Mouse (Mus musculus) gastrocnemius, postnatal 4 days (tissue): ENCODE measurements around the gene Ccdc13. TPM values are rescaled to one million over a fixed set of nuclear protein-coding genes. Genes with fewer than 3 reads are reported as not detected.
A peak's percentile ranks its signal among the peaks of the same experiment; 100 is the strongest.

Experiments
- DNase-seq, 2 experiments: peaks; one replicate each; pipeline ENCODE4 v3.0.0; 2021 to 2022; ENCODE audit warnings: low spot score in 2 of 2, mixed read lengths in 2 of 2
- total RNA-seq, 2 experiments: library from RNA; stranded (reverse); gene quantifications; 2 replicates each; pipeline ENCODE4 v1.2.3; 2021

Gene Ccdc13
- total RNA-seq, 2 experiments from 2014 or later, result 0.88 TPM; not detected in 1

GRCm38 (mm10) chr9:121761091-121761665, 78.1 kb downstream of the Ccdc13 start:
- DNase-seq, result peak in 1 of 2 experiments; percentile 26

GRCm38 (mm10) chr9:121760271-121761090, 78.8 kb downstream of the Ccdc13 start:
- peak; percentile 85 to 90 for DNase-seq

- DNase-seq, result peak; percentile 59 to 77
Measured at GRCm38 (mm10) chr9:121759091-121760081, 79.9 kb downstream of the Ccdc13 start, which contains the start of gene Zfp651. Gene Zfp651, plus strand, starts transcription at chr9:121759330.

GRCm38 (mm10) chr9:121757835-121758814, 81.1 kb downstream of the Ccdc13 start:
- peak; percentile 40 to 66 for DNase-seq

GRCm38 (mm10) chr9:121757432-121757831, 81.8 kb downstream of the Ccdc13 start:
- DNase-seq, result peak in 1 of 2 experiments; percentile 21

GRCm38 (mm10) chr9:121756785-121757184, 82.5 kb downstream of the Ccdc13 start:
- DNase-seq, result peak in 1 of 2 experiments; percentile 13

- DNase-seq, result no peak
Measured at GRCm38 (mm10) chr9:121754624-121755023, 84.6 kb downstream of the Ccdc13 start.

GRCm38 (mm10) chr9:121752774-121753173, 86.5 kb downstream of the Ccdc13 start:
- no peak for DNase-seq

Other genes with a start within 250 kb of the Ccdc13 start
- 1 to 10 TPM in 1 of 2 experiments, under 1 TPM in 1; 0.81 to 1.2 TPM for gene Lyzl4, start 197.4 kb downstream of the Ccdc13 start, total RNA-seq
- gene Vipr1, start 196.7 kb downstream of the Ccdc13 start, total RNA-seq, result under 1 TPM; 0.21 to 0.66 TPM
- gene Sec22c, start 134.0 kb downstream of the Ccdc13 start, total RNA-seq, result 1 to 10 TPM; 6.8 to 8.5 TPM
- 10 to 100 TPM; 80.4 to 80.8 TPM for gene Ss18l2, start 129.1 kb downstream of the Ccdc13 start, total RNA-seq
- gene Nktr, start 120.3 kb downstream of the Ccdc13 start, total RNA-seq, result 100 to 1,000 TPM in 1 of 2 experiments, 10 to 100 TPM in 1; 75.2 to 104 TPM
- gene Zfp651, start 80.1 kb downstream of the Ccdc13 start, total RNA-seq, result 10 to 100 TPM; 88.6 to 91.6 TPM
- 100 to 1,000 TPM; 143 TPM for gene Klhl40, start 61.9 kb downstream of the Ccdc13 start, total RNA-seq
- gene Hhatl, start 47.0 kb downstream of the Ccdc13 start, total RNA-seq, result 100 to 1,000 TPM; 164 to 169 TPM
- gene Higd1a, start 18.9 kb upstream of the Ccdc13 start, total RNA-seq, result 10 to 100 TPM; 61.4 to 67.0 TPM
- gene Ackr2, start 58.9 kb upstream of the Ccdc13 start, total RNA-seq, result 1 to 10 TPM; 1.8 to 1.9 TPM
- gene Cyp8b1, start 76.8 kb upstream of the Ccdc13 start, total RNA-seq, result under 1 TPM in 1 of 2 experiments, not detected in 1; 0.26 TPM
- 10 to 100 TPM; 10.6 to 11.4 TPM for gene Fam198a, start 111.5 kb upstream of the Ccdc13 start, total RNA-seq
- 1 to 10 TPM; 7.8 to 8.7 TPM for gene Pomgnt2, start 157.6 kb upstream of the Ccdc13 start, total RNA-seq